Mouse (Mus musculus): Measurements from ENCODE around the gene Zbtb5.

GRCm38 (mm10) chr4:44973871-44974270 is 38.3 kb downstream of the Zbtb5 start:
- no peak for TF ChIP-seq CTCF (IDR thresholded peaks at IDR 0.05; ENCODE audit: low read depth, low read length)
- no peak for TF ChIP-seq POLR2AphosphoS5 (IDR thresholded peaks at IDR 0.05; ENCODE audit: insufficient replicate concordance, low read depth, low read length)
- no peak for TF ChIP-seq TAL1 (conservative IDR thresholded peaks at IDR 0.05; ENCODE audit: low read depth, low read length)
